Comparison of ENCODE assay signal across 32 mouse cellular contexts in genomic region chr12:110520236-110520987, GRCm38 (mm10).
A peak's percentile ranks its signal among the peaks of the same experiment; 100 is the strongest.
DNase-seq lines count a peak whose midpoint lies in the region; ATAC-seq lines count a peak whose summit lies in the region.
"Had no signal": no experiment of that assay in that cellular context is flagged by ENCODE, and none has a peak within 500 bp of the region (broad histone marks: within the 10 kb centered on the region; RNA-seq: fewer than 3 reads in every experiment).

No protein-coding gene starts in this region.

- H3K27me3 ChIP-seq in heart, embryonic 10.5 days (ENCODE audit: insufficient read depth, poor library complexity, severe bottlenecking), result no peaks in the 10 kb centered on the region
- H3K27me3 ChIP-seq: CH12.LX; embryonic facial prominence, embryonic 13.5 days; forebrain, embryonic 13.5 days; hindbrain, embryonic 15.5 days; liver, embryonic 15.5 days; megakaryocyte, embryonic 14.5 days had no signal

- H3K4me1 ChIP-seq in heart, embryonic 10.5 days, result peaks cover 30% of the 10 kb centered on the region
- H3K4me1 ChIP-seq: forebrain, embryonic 13.5 days; hindbrain, embryonic 10.5 days had no signal

- no peak overlapping the region for H3K4me3 ChIP-seq in heart, embryonic 10.5 days
- H3K4me3 ChIP-seq: embryonic facial prominence, embryonic 13.5 days; forebrain, embryonic 13.5 days; heart, adult 2 months; hindbrain, embryonic 10.5 days; hindbrain, embryonic 15.5 days; liver, embryonic 15.5 days; megakaryocyte, embryonic 14.5 days had no signal

- ATAC-seq in megakaryocyte progenitor cell, adult 5-6 weeks (replicated peaks; ENCODE audit: poor library complexity), result 0 out of 2 replicates have a peak, but pooled peaks have one; percentile 14
- ATAC-seq: forebrain, embryonic 13.5 days; inflammation-experienced regulatory T-cells, adult 6 months had no signal

- H3K36me3 ChIP-seq in heart, embryonic 10.5 days, result peaks cover 56% of the 10 kb centered on the region

- H3K9me3 ChIP-seq in heart, embryonic 10.5 days, result no peaks in the 10 kb centered on the region
- H3K9me3 ChIP-seq: embryonic facial prominence, embryonic 13.5 days; forebrain, embryonic 13.5 days; hindbrain, embryonic 10.5 days; hindbrain, embryonic 15.5 days; liver, embryonic 15.5 days had no signal

- WGBS in heart, embryonic 10.5 days, result 77% methylated on average over 15 of the region's 15 CpGs

- DNase-seq in heart, adult 11 months, result peak; percentile 71
- no peak for DNase-seq in heart, embryonic 10.5 days (ENCODE audit: low spot score)
- peak; percentile 73 for DNase-seq in 3T3-L1 (ENCODE audit: low read depth, low spot score)
- peak; percentile 71 for DNase-seq in c-Kit-positive CD71-positive TER-119-negative erythroid progenitor cells, embryonic 14.5 days (ENCODE audit: low read depth)
- no peak for DNase-seq in frontal cortex, adult 2 months (ENCODE audit: extremely low spot score in 1 of 2, low spot score in 1 of 2)
- no peak for DNase-seq in left cerebral cortex, postnatal 14 days (ENCODE audit: low spot score in 2 of 2)
- no peak for DNase-seq in heart, adult 18-20 months
- DNase-seq: adrenal gland, adult 8-10 months; cerebellum, adult 11-12 months; cerebellum, adult 9-11 months; gastrocnemius, postnatal 25 days; heart, adult 2 months; heart, postnatal 14 days; kidney, adult 18-20 months; kidney, postnatal 4 days; layer of hippocampus, postnatal 36 days; lung, embryonic 14.5 days; lung, postnatal 14 days; midbrain, embryonic 14.5 days; retina, postnatal 1 day; right cerebral cortex, postnatal 25 days; thymus, adult 18-20 months; thymus, postnatal 25 days had no signal

- intact Hi-C loops in left cerebral cortex, postnatal 14 days (cut with DNase I), result no loop called here

- H3K27ac ChIP-seq in heart, embryonic 10.5 days, result no peak overlapping the region
- H3K27ac ChIP-seq: embryonic facial prominence, embryonic 13.5 days; forebrain, embryonic 13.5 days; heart, adult 2 months; hindbrain, embryonic 10.5 days; hindbrain, embryonic 15.5 days; liver, embryonic 15.5 days had no signal

Comparison
In these comparisons a context has a peak if more than half of its experiments do, and no peak if none do; other contexts are left out.
1. DNase-seq: peak in heart, adult 11 months (single experiment), 3T3-L1 (single experiment) and c-Kit-positive CD71-positive TER-119-negative erythroid progenitor cells, embryonic 14.5 days (single experiment); none in heart, embryonic 10.5 days (single experiment), frontal cortex, adult 2 months (0 of 2), left cerebral cortex, postnatal 14 days (0 of 2) and heart, adult 18-20 months (0 of 2).